Mouse (Mus musculus): ENCODE results near the gene Terf2. TPM values are rescaled to one million over a fixed set of nuclear protein-coding genes. Genes with fewer than 3 reads are reported as not detected.

Gene Terf2
- total RNA-seq, 2 experiments from 2014 or later = 33.8 to 35.0 TPM

- intact Hi-C loops (cut with DNase I) = loop anchor here (10.0 kb wide), 1 partner anchor 345 kb away; the partner anchor contains the start of gene Tango6
- no peak for DNase-seq (ENCODE audit: low spot score in 2 of 2)
Observed at GRCm38 (mm10) chr8:107030058-107030457, 66.3 kb downstream of the Terf2 start.

- no peak for DNase-seq (ENCODE audit: low spot score in 2 of 2)
- intact Hi-C loops (cut with DNase I) = no loop called here
Observed at GRCm38 (mm10) chr8:107029310-107029709, 67.0 kb downstream of the Terf2 start.

GRCm38 (mm10) chr8:107023479-107023878 is 72.9 kb downstream of the Terf2 start:
- intact Hi-C loops (cut with DNase I) = no loop called here
- no peak for DNase-seq (ENCODE audit: low spot score in 2 of 2)

Small RNA genes lying within 50 kb of the gene (microRNA-seq; reads per million reads assigned to microRNA genes)
- 0 to 1.7 reads per million in 2 experiments for gene Mir7075

Other genes with a start within 250 kb of the Terf2 start
- gene Has3, start 226.3 kb downstream of the Terf2 start, total RNA-seq (2021) = 1 to 10 TPM; 2.2 to 2.4 TPM
- gene Utp4, start 202.9 kb downstream of the Terf2 start, total RNA-seq (2021) = 10 to 100 TPM; 33.2 to 33.6 TPM
- gene Sntb2, start 160.8 kb downstream of the Terf2 start, total RNA-seq (2021) = 10 to 100 TPM; 12.5 to 16.8 TPM
- gene Vps4a, start 65.3 kb downstream of the Terf2 start, total RNA-seq (2021) = 100 to 1,000 TPM; 115 to 125 TPM
- gene Pdf, start 47.9 kb downstream of the Terf2 start, total RNA-seq (2021) = 10 to 100 TPM; 25.1 to 26.8 TPM
- gene Cog8, start 39.9 kb downstream of the Terf2 start, total RNA-seq (2021) = 10 to 100 TPM; 25.8 to 27.2 TPM
- 10 to 100 TPM; 43.0 to 46.6 TPM for gene Nip7, start 39.7 kb downstream of the Terf2 start, total RNA-seq (2021)
- gene Tmed6, start 30.9 kb downstream of the Terf2 start, total RNA-seq (2021) = not detected
- 10 to 100 TPM; 87.1 to 89.4 TPM for gene Cyb5b, start 54.1 kb upstream of the Terf2 start, total RNA-seq (2021)
- gene Nfat5, start 196.9 kb upstream of the Terf2 start, total RNA-seq (2021) = 10 to 100 TPM; 54.4 to 56.2 TPM

Data from left cerebral cortex, postnatal 25 days (tissue).